Mouse (Mus musculus): ENCODE data around the gene Trim29. TPM values are rescaled to one million over a fixed set of nuclear protein-coding genes. Genes with fewer than 3 reads are reported as not detected.

Gene Trim29
- polyA plus RNA-seq, 1 experiment from 2014 or later: 24.6 TPM

GRCm38 (mm10) chr9:43269166-43269565 lies 41.5 kb upstream of the Trim29 start:
- H3K9me3 ChIP-seq (ENCODE audit: control insufficient read depth, low read depth, low read length): no peaks in the 10 kb centered on the region
- H3K4me1 ChIP-seq (ENCODE audit: control insufficient read depth, insufficient read depth, low read length): peaks cover 11% of the 10 kb centered on the region; the same call in 1 of the 2 replicates
- H3K9ac ChIP-seq (replicated peaks; ENCODE audit: low read depth, low read length): no peak overlapping the region
- ATAC-seq (ENCODE audit: insufficient number of reproducible peaks, insufficient read depth, low FRiP score, low read depth): no peak
- H3K4me3 ChIP-seq (ENCODE audit: low read depth, low read length): no peak overlapping the region
- H3K4me2 ChIP-seq (replicated peaks; ENCODE audit: low read depth, low read length): no peak overlapping the region
- H3K27me3 ChIP-seq (ENCODE audit: control insufficient read depth, insufficient read depth, low read length): peaks cover 12% of the 10 kb centered on the region; the same call in 1 of the 2 replicates
- no peaks in the 10 kb centered on the region for H3K36me3 ChIP-seq (ENCODE audit: control insufficient read depth, insufficient read depth, low read length)
- no peak overlapping the region for H3K27ac ChIP-seq (ENCODE audit: low read length)
- 28% methylated on average over 8 of the region's 8 CpGs for WGBS

- peak overlapping the region; percentile 25; the same call in 1 of the 2 replicates for H3K4me2 ChIP-seq (replicated peaks; ENCODE audit: low read depth, low read length)
- H3K36me3 ChIP-seq (ENCODE audit: control insufficient read depth, insufficient read depth, low read length): no peaks in the 10 kb centered on the region
- peaks cover 11% of the 10 kb centered on the region; the same call in 1 of the 2 replicates for H3K4me1 ChIP-seq (ENCODE audit: control insufficient read depth, insufficient read depth, low read length)
- 0 out of 2 replicates have a peak overlapping the region, but pooled peaks have one; percentile 3 for H3K4me3 ChIP-seq (ENCODE audit: low read depth, low read length)
- no peak overlapping the region for H3K9ac ChIP-seq (replicated peaks; ENCODE audit: low read depth, low read length)
- H3K27me3 ChIP-seq (ENCODE audit: control insufficient read depth, insufficient read depth, low read length): peaks cover 12% of the 10 kb centered on the region; the same call in 1 of the 2 replicates
- no peak for ATAC-seq (ENCODE audit: insufficient number of reproducible peaks, insufficient read depth, low FRiP score, low read depth)
- H3K9me3 ChIP-seq (ENCODE audit: control insufficient read depth, low read depth, low read length): no peaks in the 10 kb centered on the region
- no peak overlapping the region for H3K27ac ChIP-seq (ENCODE audit: low read length)
- 12% methylated on average over 17 of the region's 17 CpGs for WGBS
Measured at GRCm38 (mm10) chr9:43270723-43271252, 39.9 kb upstream of the Trim29 start.

- H3K27me3 ChIP-seq (ENCODE audit: control insufficient read depth, insufficient read depth, low read length): peaks cover 12% of the 10 kb centered on the region; the same call in 1 of the 2 replicates
- no peaks in the 10 kb centered on the region for H3K9me3 ChIP-seq (ENCODE audit: control insufficient read depth, low read depth, low read length)
- no peak for ATAC-seq (ENCODE audit: insufficient number of reproducible peaks, insufficient read depth, low FRiP score, low read depth)
- peaks cover 11% of the 10 kb centered on the region; the same call in 1 of the 2 replicates for H3K4me1 ChIP-seq (ENCODE audit: control insufficient read depth, insufficient read depth, low read length)
- H3K27ac ChIP-seq (ENCODE audit: low read length): no peak overlapping the region
- H3K9ac ChIP-seq (replicated peaks; ENCODE audit: low read depth, low read length): no peak overlapping the region
- H3K4me2 ChIP-seq (replicated peaks; ENCODE audit: low read depth, low read length): no peak overlapping the region
- no peak overlapping the region for H3K4me3 ChIP-seq (ENCODE audit: low read depth, low read length)
- no peaks in the 10 kb centered on the region for H3K36me3 ChIP-seq (ENCODE audit: control insufficient read depth, insufficient read depth, low read length)
- 68% methylated on average over 14 of the region's 14 CpGs for WGBS
Measured at GRCm38 (mm10) chr9:43271761-43272518, 38.7 kb upstream of the Trim29 start.

- no peak for ATAC-seq (ENCODE audit: insufficient number of reproducible peaks, insufficient read depth, low FRiP score, low read depth)
- H3K27me3 ChIP-seq (ENCODE audit: control insufficient read depth, insufficient read depth, low read length): peaks cover 12% of the 10 kb centered on the region; the same call in 1 of the 2 replicates
- H3K9me3 ChIP-seq (ENCODE audit: control insufficient read depth, low read depth, low read length): no peaks in the 10 kb centered on the region
- 76% methylated on average over 9 of the region's 9 CpGs for WGBS
- no peak overlapping the region for H3K27ac ChIP-seq (ENCODE audit: low read length)
- H3K36me3 ChIP-seq (ENCODE audit: control insufficient read depth, insufficient read depth, low read length): no peaks in the 10 kb centered on the region
- H3K4me1 ChIP-seq (ENCODE audit: control insufficient read depth, insufficient read depth, low read length): peaks cover 11% of the 10 kb centered on the region; the same call in 1 of the 2 replicates
- H3K4me2 ChIP-seq (replicated peaks; ENCODE audit: low read depth, low read length): no peak overlapping the region
- no peak overlapping the region for H3K4me3 ChIP-seq (ENCODE audit: low read depth, low read length)
- no peak overlapping the region for H3K9ac ChIP-seq (replicated peaks; ENCODE audit: low read depth, low read length)
Measured at GRCm38 (mm10) chr9:43273735-43274134, 36.9 kb upstream of the Trim29 start.

- no peaks in the 10 kb centered on the region for H3K9me3 ChIP-seq (ENCODE audit: control insufficient read depth, low read depth, low read length)
- peaks cover 4% of the 10 kb centered on the region; the same call in 1 of the 2 replicates for H3K4me1 ChIP-seq (ENCODE audit: control insufficient read depth, insufficient read depth, low read length)
- H3K27me3 ChIP-seq (ENCODE audit: control insufficient read depth, insufficient read depth, low read length): no peaks in the 10 kb centered on the region
- no peak overlapping the region for H3K4me3 ChIP-seq (ENCODE audit: low read depth, low read length)
- 5% methylated on average over 6 of the region's 6 CpGs for WGBS
- H3K36me3 ChIP-seq (ENCODE audit: control insufficient read depth, insufficient read depth, low read length): no peaks in the 10 kb centered on the region
- no peak overlapping the region for H3K4me2 ChIP-seq (replicated peaks; ENCODE audit: low read depth, low read length)
- no peak overlapping the region for H3K27ac ChIP-seq (ENCODE audit: low read length)
- no peak overlapping the region for H3K9ac ChIP-seq (replicated peaks; ENCODE audit: low read depth, low read length)
- ATAC-seq (ENCODE audit: insufficient number of reproducible peaks, insufficient read depth, low FRiP score, low read depth): peak; percentile 86
Measured at GRCm38 (mm10) chr9:43284284-43284683, 26.4 kb upstream of the Trim29 start.

GRCm38 (mm10) chr9:43285281-43285680 lies 25.4 kb upstream of the Trim29 start:
- ATAC-seq (ENCODE audit: insufficient number of reproducible peaks, insufficient read depth, low FRiP score, low read depth): no peak
- 70% methylated on average over 4 of the region's 4 CpGs for WGBS
- H3K27ac ChIP-seq (ENCODE audit: low read length): no peak overlapping the region
- H3K9me3 ChIP-seq (ENCODE audit: control insufficient read depth, low read depth, low read length): no peaks in the 10 kb centered on the region
- H3K4me1 ChIP-seq (ENCODE audit: control insufficient read depth, insufficient read depth, low read length): peaks cover 4% of the 10 kb centered on the region; the same call in 1 of the 2 replicates
- no peak overlapping the region for H3K9ac ChIP-seq (replicated peaks; ENCODE audit: low read depth, low read length)
- H3K4me2 ChIP-seq (replicated peaks; ENCODE audit: low read depth, low read length): no peak overlapping the region
- no peaks in the 10 kb centered on the region for H3K36me3 ChIP-seq (ENCODE audit: control insufficient read depth, insufficient read depth, low read length)
- no peaks in the 10 kb centered on the region for H3K27me3 ChIP-seq (ENCODE audit: control insufficient read depth, insufficient read depth, low read length)
- no peak overlapping the region for H3K4me3 ChIP-seq (ENCODE audit: low read depth, low read length)

- no peak overlapping the region for H3K27ac ChIP-seq (ENCODE audit: low read length)
- H3K4me2 ChIP-seq (replicated peaks; ENCODE audit: low read depth, low read length): 0 out of 2 replicates have a peak overlapping the region, but pooled peaks have one; percentile 12
- H3K9ac ChIP-seq (replicated peaks; ENCODE audit: low read depth, low read length): no peak overlapping the region; the same call in 1 of the 2 replicates
- H3K4me3 ChIP-seq (ENCODE audit: low read depth, low read length): no peak overlapping the region
- H3K4me1 ChIP-seq (ENCODE audit: control insufficient read depth, insufficient read depth, low read length): peaks cover 4% of the 10 kb centered on the region; the same call in 1 of the 2 replicates
- no peaks in the 10 kb centered on the region for H3K9me3 ChIP-seq (ENCODE audit: control insufficient read depth, low read depth, low read length)
- no peaks in the 10 kb centered on the region for H3K36me3 ChIP-seq (ENCODE audit: control insufficient read depth, insufficient read depth, low read length)
- WGBS: 2% methylated on average over 20 of the region's 20 CpGs
- H3K27me3 ChIP-seq (ENCODE audit: control insufficient read depth, insufficient read depth, low read length): no peaks in the 10 kb centered on the region
- ATAC-seq (ENCODE audit: insufficient number of reproducible peaks, insufficient read depth, low FRiP score, low read depth): no peak
Measured at GRCm38 (mm10) chr9:43286870-43287269, 23.8 kb upstream of the Trim29 start.

GRCm38 (mm10) chr9:43293058-43293457 lies 17.6 kb upstream of the Trim29 start:
- Histone ChIP-seq H3K4me2 (replicated peaks; ENCODE audit: low read depth, low read length) (no peak overlapping the region), H3K27me3 (ENCODE audit: control insufficient read depth, insufficient read depth, low read length) (no peaks in the 10 kb centered on the region), H3K36me3 (ENCODE audit: control insufficient read depth, insufficient read depth, low read length) (no peaks in the 10 kb centered on the region), H3K9ac (replicated peaks; ENCODE audit: low read depth, low read length) (no peak overlapping the region), H3K4me3 (ENCODE audit: low read depth, low read length) (no peak overlapping the region), H3K9me3 (ENCODE audit: control insufficient read depth, low read depth, low read length) (no peaks in the 10 kb centered on the region), H3K27ac (ENCODE audit: low read length) (no peak overlapping the region), H3K4me1 (ENCODE audit: control insufficient read depth, insufficient read depth, low read length) (no peaks in the 10 kb centered on the region)
- ATAC-seq (ENCODE audit: insufficient number of reproducible peaks, insufficient read depth, low FRiP score, low read depth): no peak
- WGBS: 85% methylated on average over 6 of the region's 6 CpGs
